Mouse (Mus musculus) heart, postnatal 14 days (tissue): ENCODE measurements around the gene Map4. TPM values are rescaled to one million over a fixed set of nuclear protein-coding genes. Genes with fewer than 3 reads are reported as not detected.
"Not testable (repeated sequence)": the region's sequence is repeated elsewhere in the genome, so short reads cannot be mapped to it uniquely, and the experiment has no call there.

Source experiments
- DNase-seq, 2 experiments: peaks; one replicate each; pipeline ENCODE4 v3.0.0; 2021 to 2022
- intact Hi-C: fragments of 180-260 bp; cut with DNase I; formaldehyde crosslinking; loops from one replicate; pipeline ENCODE4 v1.15.1; 2025
- total RNA-seq, 2 experiments: library from RNA; stranded (reverse); gene quantifications; 2 replicates each; pipeline ENCODE4 v1.2.3; 2021

Map4 gene
- total RNA-seq, 2 experiments from 2014 or later, result 252 to 276 TPM

DNA sequence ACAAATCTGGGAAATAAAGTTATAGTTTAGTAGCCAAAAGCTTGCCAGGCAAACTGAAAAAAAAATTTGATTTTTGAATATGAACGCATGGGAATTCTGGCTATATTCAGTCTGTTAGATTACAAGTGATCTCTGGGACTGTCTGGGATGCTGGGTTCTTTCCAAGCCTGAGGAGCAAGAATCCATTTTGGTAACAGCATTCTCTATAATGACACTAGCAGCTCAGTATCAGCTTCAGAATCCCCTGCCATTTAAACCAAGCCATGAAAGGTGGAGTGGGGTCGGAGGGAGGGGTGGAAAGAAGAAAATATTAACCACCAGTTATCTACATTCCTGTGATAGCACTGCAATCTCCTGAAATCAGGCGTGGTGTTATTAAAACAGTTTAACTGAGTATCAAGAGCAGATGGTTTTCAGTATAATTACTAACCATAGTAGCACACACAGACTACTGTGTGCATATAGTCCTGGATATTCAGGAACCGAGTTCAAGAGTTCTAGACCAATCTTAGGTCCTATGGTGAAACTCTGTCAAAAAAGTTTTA, 38.6 kb downstream of the Map4 start:
- intact Hi-C loops, result no loop called here
- no peak for DNase-seq

DNA sequence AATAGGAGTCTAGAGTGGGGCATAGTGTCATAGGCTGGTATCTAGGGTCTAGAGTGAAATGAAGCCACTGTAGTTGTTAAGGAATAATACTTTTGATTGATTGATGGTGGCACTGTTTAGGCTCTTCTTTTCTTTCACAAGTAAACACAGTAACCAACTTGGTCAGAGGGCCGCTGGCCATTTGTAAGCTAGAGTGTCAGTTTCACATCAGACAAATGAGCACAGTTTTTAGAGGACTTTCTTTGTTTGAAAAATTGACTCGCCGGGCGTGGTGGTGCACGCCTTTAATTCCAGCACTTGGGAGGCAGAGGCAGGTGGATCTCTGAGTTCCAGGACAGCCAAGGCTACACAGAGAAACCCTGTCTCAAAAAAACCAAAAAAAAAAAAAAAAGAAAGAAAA, 40.5 kb downstream of the Map4 start:
- intact Hi-C loops, DNase-seq: not testable (repeated sequence)

DNA sequence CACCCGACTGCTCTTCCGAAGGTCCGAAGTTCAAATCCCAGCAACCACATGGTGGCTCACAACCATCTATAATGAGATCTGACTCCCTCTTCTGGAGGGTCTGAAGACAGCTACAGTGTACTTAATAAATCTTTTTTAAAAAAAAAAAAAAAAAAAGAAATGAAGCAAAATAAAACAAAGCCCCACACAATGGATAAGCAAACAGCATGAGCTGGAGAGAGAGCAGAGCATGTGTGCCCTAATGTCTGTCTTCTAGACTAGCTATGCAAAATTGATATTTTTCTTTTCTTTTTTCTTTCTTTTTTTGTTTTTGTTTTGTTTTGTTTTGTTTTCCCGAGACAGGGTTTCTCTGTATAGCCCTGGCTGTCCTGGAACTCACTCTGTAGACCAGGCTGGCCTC, 49.0 kb downstream of the Map4 start:
- DNase-seq, intact Hi-C loops: not testable (repeated sequence)

DNA sequence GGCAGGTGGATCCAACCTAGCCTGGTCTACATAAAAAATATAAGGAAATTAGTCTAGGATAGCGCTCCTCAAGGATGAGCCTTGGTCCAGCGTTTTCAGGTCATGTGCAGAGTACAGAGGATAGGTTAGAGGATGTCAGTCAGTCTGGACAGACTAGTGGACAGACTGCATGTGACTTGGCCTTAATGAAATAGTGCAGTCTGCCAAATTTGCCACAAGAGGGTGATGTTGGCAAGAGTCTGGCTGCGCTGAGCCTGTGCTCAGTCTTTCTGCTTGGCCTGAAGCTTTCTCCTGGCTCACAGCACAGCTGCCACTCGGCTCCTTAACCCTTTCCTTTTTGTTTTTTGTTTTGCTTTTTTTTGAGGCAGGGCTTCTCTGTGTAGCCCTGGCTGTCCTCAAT, 54.2 kb downstream of the Map4 start:
- intact Hi-C loops, result loop anchor here (2.0 kb wide), 2 partner anchors 87 to 93 kb away; no protein-coding TSS in a partner anchor
- DNase-seq, result peak; percentile 62 to 73

DNA sequence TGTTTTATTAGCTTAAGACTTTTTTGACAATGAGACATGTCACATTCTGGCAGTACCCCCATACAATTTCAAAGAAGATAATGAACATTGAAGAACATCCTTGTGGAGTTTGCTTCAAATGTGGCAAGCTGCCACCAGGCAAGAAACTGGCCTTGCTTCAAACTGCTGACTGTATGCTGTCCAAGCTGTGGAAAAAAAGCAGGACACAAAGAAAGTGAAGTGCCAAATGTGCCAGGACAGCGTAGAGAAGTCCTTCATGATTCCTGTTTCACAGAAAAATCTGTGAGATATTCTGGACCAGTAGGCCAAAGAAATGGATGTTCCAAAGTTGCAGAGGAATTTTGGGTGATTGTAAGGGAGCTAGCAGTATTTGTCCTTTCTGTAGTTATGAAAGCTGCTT, 57.8 kb downstream of the Map4 start:
- peak; percentile 57 to 62 for DNase-seq
- intact Hi-C loops, result no loop called here

DNA sequence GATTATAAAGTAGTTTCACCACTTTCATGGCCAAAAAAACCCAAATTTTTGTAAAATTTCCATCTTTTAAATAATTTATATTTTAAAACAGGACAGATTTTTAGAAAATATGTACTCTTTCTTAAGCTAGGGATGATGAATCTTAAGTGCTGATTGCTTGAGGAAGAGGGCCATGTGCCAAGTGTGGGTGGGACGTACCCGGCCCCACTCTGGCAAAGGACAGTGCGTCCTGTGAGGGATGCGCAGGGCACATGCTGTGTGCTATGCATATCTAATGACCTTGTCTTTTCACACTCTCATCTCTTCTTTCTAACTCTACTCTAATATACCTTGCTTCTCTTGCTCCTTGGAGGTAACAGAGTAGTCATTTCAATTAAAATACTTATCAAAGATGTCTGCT, 66.2 kb downstream of the Map4 start:
- no peak for DNase-seq
- intact Hi-C loops, result no loop called here

DNA sequence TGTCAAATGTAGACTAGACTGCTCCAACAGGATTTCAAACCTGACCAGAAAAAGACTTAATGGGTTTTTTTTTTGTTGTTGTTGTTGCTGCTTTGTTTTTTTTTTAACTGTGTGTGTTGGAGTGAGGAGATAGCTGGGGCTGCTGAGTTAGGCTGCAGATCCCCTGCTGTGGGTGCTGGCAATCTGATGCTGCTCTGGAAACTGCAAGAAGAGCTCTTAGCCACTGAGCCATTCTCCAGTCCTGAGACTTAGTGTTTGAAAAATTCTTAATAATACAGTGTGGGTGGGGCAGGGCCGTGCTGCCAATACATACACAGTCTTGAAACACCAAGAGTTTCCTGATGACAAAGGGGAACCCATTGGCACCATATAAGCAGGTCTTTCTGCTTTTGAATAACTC, 70.7 kb downstream of the Map4 start:
- no peak for DNase-seq
- intact Hi-C loops, result no loop called here

DNA sequence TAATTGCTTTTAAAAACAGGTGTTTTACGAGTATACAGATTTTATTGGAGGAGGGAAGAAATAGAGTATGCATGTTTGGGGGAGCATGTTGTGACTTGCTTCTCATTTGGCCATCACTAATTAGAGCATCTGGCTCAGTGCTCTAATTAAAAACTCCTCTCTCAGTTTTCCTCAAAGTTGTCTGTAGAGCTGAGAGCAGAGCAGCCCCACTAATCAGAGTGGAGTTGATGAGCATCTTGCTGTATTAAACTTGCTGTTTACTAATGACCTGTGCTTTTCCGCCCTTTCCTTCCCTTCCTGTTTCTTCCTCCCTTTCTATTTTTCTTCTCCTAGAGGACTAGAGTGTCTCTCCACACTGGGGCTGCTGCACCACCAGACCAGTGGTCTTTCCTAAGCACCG, 71.2 kb downstream of the Map4 start:
- no peak for DNase-seq
- intact Hi-C loops, result no loop called here

DNA sequence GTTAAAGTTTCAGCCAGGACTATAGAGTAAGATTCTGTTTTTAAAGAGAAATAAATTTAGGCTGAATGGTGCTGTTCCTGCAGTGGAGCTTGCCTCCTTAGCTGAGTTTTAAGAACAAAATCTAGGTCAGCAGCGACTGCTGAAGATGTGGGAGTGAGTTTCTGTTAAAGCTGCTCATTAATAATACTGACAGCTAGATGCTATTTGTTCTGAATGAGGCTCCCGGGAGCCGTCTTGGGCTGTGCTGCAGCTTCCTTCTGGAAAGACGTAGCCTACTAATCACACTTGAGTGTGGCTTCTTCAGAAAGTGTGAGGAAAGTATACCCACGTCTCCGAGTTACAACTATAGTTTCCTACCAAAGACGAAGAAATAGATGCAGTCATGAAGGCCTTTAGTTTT, 88.0 kb downstream of the Map4 start:
- DNase-seq, result no peak
- intact Hi-C loops, result no loop called here

DNA sequence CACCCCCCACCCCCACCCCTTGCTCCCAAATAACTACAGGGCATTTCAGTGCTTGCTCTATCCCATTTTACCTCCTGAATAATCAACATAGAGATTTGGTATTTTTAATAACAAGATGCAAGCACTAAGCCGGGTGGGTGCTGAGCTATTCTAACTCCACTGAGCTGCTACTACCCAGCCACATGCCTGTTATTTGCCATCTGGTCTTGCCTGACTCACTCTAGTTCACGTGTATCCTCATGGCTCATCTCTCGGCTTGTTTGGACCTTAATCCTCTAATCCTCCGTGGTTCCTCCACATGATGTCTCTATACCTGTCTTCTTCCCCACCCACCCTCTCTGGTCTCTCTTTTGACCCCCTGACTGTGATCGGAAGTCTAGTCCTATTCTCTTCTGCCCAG, 89.1 kb downstream of the Map4 start:
- no peak for DNase-seq
- intact Hi-C loops, result no loop called here

DNA sequence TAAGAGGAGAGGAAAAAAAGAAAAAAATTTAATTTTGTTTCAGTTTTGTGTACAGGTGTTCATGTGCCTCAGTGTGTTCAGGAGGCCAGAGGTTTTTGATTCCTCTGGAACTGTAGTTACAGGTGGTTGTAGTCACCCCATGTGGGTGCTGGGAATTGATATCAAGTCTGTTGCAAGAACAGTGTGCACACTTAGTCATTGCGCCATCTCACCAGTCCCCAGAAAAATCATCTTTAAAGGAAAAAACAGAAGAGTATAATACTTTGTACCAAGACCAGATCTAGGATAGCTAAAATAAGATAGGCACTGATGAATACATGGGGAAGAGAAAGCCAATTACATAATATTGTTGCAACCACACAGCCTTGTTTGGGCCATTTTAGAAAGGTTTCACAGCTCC, 90.2 kb downstream of the Map4 start:
- intact Hi-C loops, result no loop called here

DNA sequence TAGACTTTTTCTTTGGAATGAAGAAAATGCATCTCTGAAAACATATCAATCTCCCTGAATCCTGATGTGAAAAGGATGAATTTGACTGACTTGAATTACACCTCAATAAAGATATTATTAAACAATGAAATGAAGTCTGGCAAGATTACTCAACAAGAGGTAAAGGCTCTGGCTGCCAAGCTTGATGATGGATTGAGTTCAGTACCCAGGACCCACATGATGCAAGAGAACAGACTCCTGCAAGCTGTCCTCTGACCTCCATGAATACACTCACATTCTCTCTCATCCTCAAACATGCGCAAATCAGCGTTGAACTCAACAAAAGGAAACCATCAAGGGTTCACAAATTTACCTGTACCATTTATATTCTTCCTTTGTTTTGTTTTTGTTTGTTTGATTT, 90.9 kb downstream of the Map4 start:
- no peak for DNase-seq

More for the DNA sequence above, 90.2 kb downstream of the Map4 start:
- DNase-seq, result no peak

DNA sequence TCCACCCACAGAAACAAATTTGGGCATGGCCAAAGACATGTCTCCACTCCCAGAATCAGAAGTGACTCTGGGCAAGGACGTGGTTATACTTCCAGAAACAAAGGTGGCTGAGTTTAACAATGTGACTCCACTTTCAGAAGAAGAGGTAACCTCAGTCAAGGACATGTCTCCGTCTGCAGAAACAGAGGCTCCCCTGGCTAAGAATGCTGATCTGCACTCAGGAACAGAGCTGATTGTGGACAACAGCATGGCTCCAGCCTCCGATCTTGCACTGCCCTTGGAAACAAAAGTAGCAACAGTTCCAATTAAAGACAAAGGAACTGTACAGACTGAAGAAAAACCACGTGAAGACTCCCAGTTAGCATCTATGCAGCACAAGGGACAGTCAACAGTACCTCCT, 103.8 kb downstream of the Map4 start:
- no peak for DNase-seq
- intact Hi-C loops, result no loop called here

More for the DNA sequence above, 90.9 kb downstream of the Map4 start:
- intact Hi-C loops, result no loop called here

DNA sequence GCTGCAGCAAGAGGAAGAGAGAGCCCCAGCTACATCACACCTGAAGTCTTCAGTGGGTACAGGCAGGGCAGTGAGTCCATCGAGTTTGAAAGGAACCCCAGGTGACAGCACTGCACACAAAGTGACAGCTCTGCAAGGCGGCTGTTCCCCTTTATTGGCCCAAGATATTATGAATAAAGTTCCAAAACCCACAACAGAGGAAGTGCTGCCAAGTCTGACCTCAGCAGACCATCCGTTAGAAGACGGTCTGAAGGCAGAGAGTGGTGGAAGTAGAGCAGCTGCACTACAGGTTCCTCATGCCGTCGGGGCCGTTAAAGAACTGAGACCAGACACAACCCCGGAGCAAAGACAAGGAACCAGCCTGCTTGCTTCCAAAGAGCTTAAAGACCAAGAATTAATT, 106.6 kb downstream of the Map4 start:
- DNase-seq, result peak; percentile 11 to 20

DNA sequence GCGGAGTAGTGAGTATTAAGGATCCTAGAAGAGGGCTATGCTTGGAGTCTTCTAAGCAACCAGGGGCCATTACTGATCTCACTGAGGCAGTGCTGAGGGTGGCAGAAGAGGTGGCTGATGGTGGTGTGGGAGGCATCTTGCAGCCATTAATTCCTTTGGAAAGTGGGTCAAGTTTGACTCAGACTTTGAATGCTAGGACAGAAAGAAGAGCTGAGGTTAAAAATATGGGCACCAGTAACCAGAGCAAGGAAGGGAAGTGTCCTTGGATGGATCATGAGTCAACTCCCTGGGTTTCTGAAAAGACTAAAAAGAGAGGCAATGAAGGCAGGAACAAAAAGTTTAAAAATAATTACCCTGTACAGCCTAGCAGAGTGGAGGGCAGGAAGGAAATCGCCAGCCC, 107.2 kb downstream of the Map4 start:
- no peak for DNase-seq
- intact Hi-C loops, result no loop called here

More for the DNA sequence above, 106.6 kb downstream of the Map4 start:
- intact Hi-C loops, result no loop called here

DNA sequence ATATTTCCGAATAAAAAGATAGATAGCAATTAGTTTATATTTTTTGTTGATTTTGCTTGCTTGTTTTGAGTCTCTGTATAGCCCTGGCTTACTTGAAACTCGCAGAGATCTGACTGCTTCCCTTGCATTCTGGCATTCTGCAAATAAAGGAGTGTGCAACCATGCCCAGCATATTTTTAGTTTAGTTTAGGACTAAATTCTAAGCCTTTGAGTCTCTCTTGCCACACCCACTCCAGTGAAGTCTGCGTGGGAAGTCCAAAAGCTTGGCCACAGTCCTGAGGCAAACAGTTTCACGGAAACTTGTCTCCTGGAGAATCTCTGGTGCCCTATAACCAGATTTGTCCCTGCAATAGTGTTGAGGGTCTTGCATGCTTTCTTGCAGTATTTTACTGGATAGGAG, 113.1 kb downstream of the Map4 start:
- no peak for DNase-seq
- intact Hi-C loops, result no loop called here

DNA sequence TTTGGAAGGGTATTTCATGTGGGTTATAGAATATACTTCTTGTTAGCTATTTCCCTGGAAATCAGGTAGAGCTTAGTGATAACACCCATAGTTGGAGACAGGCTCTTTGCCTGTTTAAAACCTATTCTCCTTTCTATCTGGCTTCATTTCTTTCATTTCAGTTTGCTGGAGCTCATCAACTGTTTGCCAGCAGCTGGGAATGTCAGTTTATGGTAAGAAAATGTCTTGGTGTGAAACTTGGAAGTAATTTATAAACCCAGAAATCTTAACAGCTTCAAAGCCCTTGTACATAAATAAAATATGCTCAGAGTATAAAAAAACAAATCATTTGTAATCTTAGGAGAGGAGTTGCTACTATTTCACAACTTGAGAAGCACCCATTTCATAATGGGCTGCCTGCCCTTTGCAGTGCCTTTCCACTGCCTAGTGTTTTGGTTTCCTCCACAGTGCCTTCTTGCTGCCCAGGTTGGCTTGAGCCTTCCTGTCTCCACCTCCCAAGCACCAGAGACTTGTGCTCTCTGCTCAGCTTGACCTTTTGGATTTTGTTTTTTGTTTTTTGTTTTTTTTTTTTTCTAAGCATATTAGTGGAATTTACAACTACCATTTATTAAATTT, 114.6 kb downstream of the Map4 start:
- DNase-seq, result no peak
- intact Hi-C loops, result no loop called here

DNA sequence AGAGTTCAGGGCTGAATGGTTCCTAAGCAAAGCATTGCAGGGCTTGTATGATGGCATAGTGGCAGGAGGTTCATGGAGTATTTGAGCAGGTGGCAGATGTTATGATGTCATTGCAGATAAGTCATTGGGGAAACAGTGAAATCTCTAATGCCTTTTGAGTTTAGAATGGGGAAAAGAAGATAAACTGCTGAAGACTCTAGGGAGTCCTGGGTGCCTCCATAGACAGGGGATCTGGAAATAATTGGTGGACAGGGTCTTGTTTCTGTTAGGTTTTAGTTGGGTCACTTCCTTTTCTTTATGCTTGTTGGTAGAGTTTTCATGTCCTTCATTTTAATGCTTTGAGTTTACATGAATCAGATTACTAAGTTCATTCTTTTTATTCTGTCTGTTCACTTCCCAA, 116.0 kb downstream of the Map4 start:
- DNase-seq, result no peak
- intact Hi-C loops, result no loop called here

DNA sequence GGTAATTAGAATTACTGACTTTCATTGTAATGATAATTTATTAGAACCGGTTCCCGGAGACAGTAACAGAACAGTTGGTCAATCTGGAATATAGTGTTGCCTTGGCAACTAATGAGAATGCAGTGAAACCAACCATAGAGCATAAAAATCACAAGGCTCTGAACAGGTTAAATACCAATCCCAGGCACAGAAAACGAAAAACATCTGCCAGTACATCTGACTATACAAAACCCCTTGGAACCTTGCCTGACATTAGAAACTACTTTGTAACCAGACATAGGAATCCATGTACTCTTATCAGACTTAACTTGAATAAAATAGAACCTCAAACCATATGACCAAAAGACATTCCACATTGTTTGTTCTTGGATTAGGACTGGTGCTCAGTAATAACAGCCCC, 116.6 kb downstream of the Map4 start:
- no peak for DNase-seq
- intact Hi-C loops, result no loop called here

DNA sequence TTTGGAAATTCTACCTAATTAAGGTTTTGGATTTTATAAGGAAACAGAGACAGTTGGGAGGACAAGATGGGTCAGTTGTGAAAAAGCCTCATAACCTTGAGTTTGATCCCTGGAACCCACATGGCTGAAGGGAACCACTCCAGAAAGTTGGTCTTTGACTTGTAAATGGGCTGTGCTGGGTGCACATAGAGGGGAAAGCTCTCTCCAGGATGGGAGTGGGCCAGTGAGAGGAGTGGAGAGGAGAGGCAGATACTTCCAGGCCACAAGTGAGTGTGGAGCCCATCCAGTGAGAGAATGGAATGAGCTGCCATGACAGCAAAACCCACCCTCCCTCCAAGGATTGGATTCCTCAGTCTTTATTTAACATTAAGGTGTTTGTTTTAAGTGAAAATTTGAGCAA, 119.9 kb downstream of the Map4 start:
- no peak for DNase-seq
- intact Hi-C loops, result no loop called here

DNA sequence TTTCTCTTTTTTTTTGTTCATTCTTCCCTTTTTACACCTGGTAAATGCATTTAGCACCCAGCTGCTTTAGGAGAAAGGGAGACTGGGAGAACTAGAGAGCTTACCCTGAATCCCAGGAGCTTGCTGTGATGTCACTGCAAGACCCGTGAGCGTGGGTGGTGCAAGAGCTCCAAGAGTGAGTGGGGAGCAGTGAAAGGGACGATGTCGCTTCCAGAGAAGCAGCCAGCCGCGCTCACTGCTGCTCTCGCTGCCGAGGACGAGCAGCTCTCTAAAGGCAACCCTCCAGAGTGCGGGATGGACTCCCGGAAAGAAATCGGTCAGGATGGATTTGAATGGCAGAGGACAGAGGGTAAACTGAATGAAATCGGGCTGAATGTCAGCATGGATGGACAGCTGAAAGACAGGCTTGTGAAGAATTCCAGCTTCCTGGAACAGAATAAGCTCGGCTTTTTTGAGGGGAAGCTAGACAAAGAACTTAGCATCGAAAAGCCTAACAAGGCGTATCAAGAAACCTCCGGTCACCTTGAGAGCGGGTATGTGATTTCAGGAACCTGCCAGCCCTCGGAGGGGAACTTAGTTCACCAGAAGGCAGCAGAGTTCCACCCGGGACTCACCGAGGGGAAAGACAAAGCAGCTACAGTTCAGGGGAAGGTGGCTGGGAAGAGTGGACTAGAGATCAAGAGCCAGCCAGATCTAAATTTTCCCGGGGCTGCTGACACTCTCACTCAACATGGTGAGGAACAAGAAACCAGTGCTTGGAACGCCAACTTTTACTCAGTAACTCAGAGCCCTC, 120.8 kb downstream of the Map4 start:
- DNase-seq, result peak; percentile 7 to 23
- intact Hi-C loops, result no loop called here

DNA sequence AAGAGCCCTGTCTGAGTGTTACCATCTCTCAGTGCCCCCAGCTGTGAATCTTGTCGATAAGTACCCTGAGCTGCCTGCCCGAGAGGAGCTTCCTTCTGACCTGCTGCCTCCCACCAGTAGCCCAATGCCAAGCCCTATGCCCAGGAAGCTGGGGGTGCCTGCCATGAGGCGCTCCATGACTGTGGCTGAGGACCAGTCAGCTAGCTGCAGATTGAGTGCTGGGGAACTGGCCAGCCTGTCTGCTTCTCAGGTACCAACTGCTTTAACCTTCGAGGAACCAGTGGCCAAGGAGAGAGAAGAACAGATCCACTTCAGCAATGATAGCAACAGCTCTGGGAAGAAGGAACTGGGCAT, 121.7 kb downstream of the Map4 start:
- intact Hi-C loops, result no loop called here
- peak in 1 of 2 experiments; percentile 15 for DNase-seq
